ENCODE assay signal across 10 mouse cellular contexts in the genomic region with DNA sequence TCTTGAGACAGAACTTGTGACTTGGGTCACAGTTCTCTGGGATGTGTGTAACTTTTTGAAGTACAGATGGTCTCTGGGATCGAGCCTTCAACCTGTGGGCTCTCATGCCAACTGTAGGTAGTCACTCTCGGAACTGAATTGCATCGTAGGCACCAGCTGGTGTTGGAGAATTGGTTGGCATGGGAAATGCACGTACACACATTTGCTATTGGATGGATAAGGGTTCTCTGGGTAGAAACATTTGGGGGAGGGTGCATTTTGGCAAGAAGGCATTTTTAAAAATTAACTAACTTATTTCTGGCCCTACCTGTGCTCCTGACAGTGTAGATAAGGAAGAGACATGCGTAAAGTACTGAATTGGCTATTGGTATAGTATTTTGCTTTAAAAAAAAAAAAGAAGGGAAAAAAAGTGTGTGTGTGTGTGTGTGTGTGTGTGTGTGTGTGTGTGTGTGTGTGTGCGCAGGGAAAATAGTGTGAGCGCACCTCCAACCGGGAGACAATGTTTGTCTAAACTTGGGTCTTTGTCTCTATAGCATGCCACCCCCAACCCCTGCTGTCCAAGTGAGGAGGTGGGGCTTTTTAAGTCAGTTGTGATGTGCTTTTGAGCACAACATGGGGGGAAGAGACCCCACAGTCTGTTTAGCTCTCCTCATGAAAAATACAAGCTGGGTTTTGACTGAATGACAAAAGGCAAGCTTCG. TPM values are rescaled to one million over a fixed set of nuclear protein-coding genes. Genes with fewer than 3 reads are reported as not detected.
DNase-seq lines count a peak whose midpoint lies in the region; ATAC-seq and TF ChIP-seq lines count a peak whose summit lies in the region.
"Had no signal": no experiment of that assay in that cellular context is flagged by ENCODE, and none has a peak within 500 bp of the region (broad histone marks: within the 10 kb centered on the region; RNA-seq: fewer than 3 reads in every experiment).

No protein-coding gene starts in this region.

- H3K4me2 ChIP-seq in heart, embryonic 11.5 days, result peak overlapping the region; percentile 46
- H3K4me2 ChIP-seq in hindbrain, embryonic 12.5 days (replicated peaks), result peak overlapping the region; percentile 31
- H3K4me2 ChIP-seq in midbrain, embryonic 11.5 days, result peak overlapping the region; percentile 12; the same call in 1 of the 2 replicates

- 0 out of 2 replicates have a peak, but pooled peaks cover 5% of the 10 kb centered on the region for H3K4me1 ChIP-seq in heart, embryonic 11.5 days (ENCODE audit: control insufficient read depth, insufficient read depth, low read length)
- H3K4me1 ChIP-seq in ES-E14 (ENCODE audit: control insufficient read depth in 2 of 2, insufficient read depth in 2 of 2, low read length in 2 of 2, poor library complexity in 1 of 2), result peaks cover 8 to 43% of the 10 kb centered on the region in 2 experiments
- peaks cover 30% of the 10 kb centered on the region for H3K4me1 ChIP-seq in hindbrain, embryonic 12.5 days
- H3K4me1 ChIP-seq in midbrain, embryonic 11.5 days (ENCODE audit: control insufficient read depth, insufficient read depth, low read length), result peaks cover 21% of the 10 kb centered on the region

- peak overlapping the region; percentile 54; the same call in 1 of the 2 replicates for H3K27ac ChIP-seq in heart, embryonic 11.5 days (ENCODE audit: low read depth, low read length)
- H3K27ac ChIP-seq in ES-E14 (ENCODE audit: insufficient read depth, low read depth, low read length, poor library complexity, severe bottlenecking), result peak overlapping the region; percentile 90
- peak overlapping the region; percentile 73 for H3K27ac ChIP-seq in hindbrain, embryonic 12.5 days
- H3K27ac ChIP-seq in midbrain, embryonic 11.5 days (ENCODE audit: low read depth, low read length), result no peak overlapping the region; the same call in 1 of the 2 replicates

- no peak for DNase-seq in heart, adult 18-20 months
- DNase-seq in ES-E14 (ENCODE audit: low read depth, low spot score), result no peak
- peak; percentile 90 for DNase-seq in midbrain, embryonic 11.5 days (ENCODE audit: low spot score, missing footprints)
- no peak for DNase-seq in adrenal gland, postnatal 36 days
- no peak for DNase-seq in layer of hippocampus, postnatal 14 days (ENCODE audit: low spot score in 2 of 2)
- DNase-seq: kidney, postnatal 36 days had no signal

- no peaks in the 10 kb centered on the region for H3K36me3 ChIP-seq in heart, embryonic 11.5 days (ENCODE audit: control insufficient read depth, insufficient read depth, low read length)
- peaks cover 2% of the 10 kb centered on the region; the same call in 1 of the 2 replicates for H3K36me3 ChIP-seq in ES-E14 (ENCODE audit: control insufficient read depth, insufficient read depth, low read length, poor library complexity, severe bottlenecking)
- no peaks in the 10 kb centered on the region for H3K36me3 ChIP-seq in hindbrain, embryonic 12.5 days
- no peaks in the 10 kb centered on the region for H3K36me3 ChIP-seq in midbrain, embryonic 11.5 days (ENCODE audit: control insufficient read depth, insufficient read depth, low read length)

- no peak overlapping the region for H3K4me3 ChIP-seq in heart, embryonic 11.5 days (ENCODE audit: low read depth, low read length)
- no peak overlapping the region; a peak in 1 of 4 replicates for H3K4me3 ChIP-seq in ES-E14 (ENCODE audit: insufficient read depth in 1 of 2, low read depth in 1 of 2, low read length in 2 of 2, poor library complexity in 1 of 2, severe bottlenecking in 1 of 2)
- H3K4me3 ChIP-seq in hindbrain, embryonic 12.5 days, result no peak overlapping the region
- H3K4me3 ChIP-seq in midbrain, embryonic 11.5 days (ENCODE audit: low read depth, low read length), result no peak overlapping the region

- no peak for ATAC-seq in heart, embryonic 11.5 days (replicated peaks; ENCODE audit: insufficient number of reproducible peaks, low FRiP score, low TSS enrichment)
- ATAC-seq in hindbrain, embryonic 12.5 days (ENCODE audit: low FRiP score), result peak; percentile 76
- no peak for ATAC-seq in midbrain, embryonic 11.5 days (ENCODE audit: low FRiP score)
- ATAC-seq in inflammation-experienced regulatory T-cells, adult 6 months, result no peak

- no peaks in the 10 kb centered on the region for H3K9me3 ChIP-seq in heart, embryonic 11.5 days (replicated peaks; ENCODE audit: control insufficient read depth, low read length)
- H3K9me3 ChIP-seq in ES-E14 (ENCODE audit: control insufficient read depth, insufficient read depth, low read depth, low read length), result no peaks in the 10 kb centered on the region
- no peaks in the 10 kb centered on the region for H3K9me3 ChIP-seq in hindbrain, embryonic 12.5 days (replicated peaks)
- H3K9me3 ChIP-seq in midbrain, embryonic 11.5 days (ENCODE audit: control insufficient read depth, low read length), result no peaks in the 10 kb centered on the region
- H3K9me3 ChIP-seq: megakaryocyte, embryonic 14.5 days had no signal

- 67% methylated on average over 9 of the region's 9 CpGs for WGBS in heart, embryonic 11.5 days (ENCODE audit: insufficient replicate concordance)
- 55% methylated on average over 8 of the region's 9 CpGs for WGBS in hindbrain, embryonic 12.5 days
- 65% methylated on average over 9 of the region's 9 CpGs for WGBS in midbrain, embryonic 11.5 days

- no peaks in the 10 kb centered on the region for H3K27me3 ChIP-seq in heart, embryonic 11.5 days (ENCODE audit: control insufficient read depth, insufficient read depth, low read length)
- H3K27me3 ChIP-seq in hindbrain, embryonic 12.5 days, result no peaks in the 10 kb centered on the region
- H3K27me3 ChIP-seq in midbrain, embryonic 11.5 days (ENCODE audit: control insufficient read depth, insufficient read depth, low read length), result no peaks in the 10 kb centered on the region
- H3K27me3 ChIP-seq: megakaryocyte, embryonic 14.5 days had no signal

- H3K9ac ChIP-seq in heart, embryonic 11.5 days (ENCODE audit: low read depth, low read length), result no peak overlapping the region
- H3K9ac ChIP-seq in ES-E14 (ENCODE audit: insufficient read depth, low read depth, low read length, poor library complexity, severe bottlenecking), result no peak overlapping the region
- H3K9ac ChIP-seq in hindbrain, embryonic 12.5 days, result no peak overlapping the region
- peak overlapping the region; percentile 25; the same call in 1 of the 2 replicates for H3K9ac ChIP-seq in midbrain, embryonic 11.5 days (ENCODE audit: low read length)

- in situ Hi-C loops in ES-E14 (cut with MboI; ENCODE audit: low sequenced_read_pairs in 2 of 2, unreplicated experiment in 2 of 2), result no loop called here

TF ChIP-seq in ES-E14, 5 proteins besides CTCF, POLR2A, EP300 and RAD21:
- TF ChIP-seq HCFC1 (IDR thresholded peaks at IDR 0.05; ENCODE audit: borderline replicate concordance, insufficient read depth, low read length) (no peak), CHD2 (IDR thresholded peaks at IDR 0.05; ENCODE audit: low read depth, low read length) (no peak), ZNF384 (IDR thresholded peaks at IDR 0.05; ENCODE audit: low read depth, low read length) (no peak; the same call in 1 of the 2 replicates), ZC3H11A (IDR thresholded peaks at IDR 0.05; ENCODE audit: borderline replicate concordance, low read depth, low read length) (no peak), MAFK (IDR thresholded peaks at IDR 0.05; ENCODE audit: insufficient read depth, low read depth, low read length) (no peak)

RNA-seq across cellular contexts. Expression of a gene that starts 26.0 kb away (rescaled TPM):
- 44.7 and 46.7 TPM in 2 replicates for polyA plus RNA-seq in heart, embryonic 11.5 days (2014; fragmentation: Nextera tagmentation; extraction: Ambion mirVana)
- total RNA-seq in heart, adult 18-20 months (2021), result 10 to 100 TPM; 34.0 to 51.4 TPM
- 32.4 and 41.6 TPM in 2 replicates for total RNA-seq in ES-E14 (2012; rRNA removed)
- polyA plus RNA-seq in hindbrain, embryonic 12.5 days (2016; fragmentation: Nextera tagmentation; extraction: Ambion mirVana), result 83.7 and 88.1 TPM in 2 replicates
- polyA plus RNA-seq in midbrain, embryonic 11.5 days (2014; fragmentation: Nextera tagmentation; extraction: Ambion mirVana), result 35.8 and 38.1 TPM in 2 replicates
- polyA plus RNA-seq in inflammation-experienced regulatory T-cells, adult 6 months (2017; shearing (Covaris generic)), result 100 to 1,000 TPM in 2 of 3 experiments, 10 to 100 TPM in 1; 77.2 to 213 (median 144) TPM
- total RNA-seq in adrenal gland, postnatal 36 days (2021), result 10 to 100 TPM; 68.7 to 93.5 TPM
- 100 to 1,000 TPM; 233 to 237 TPM for total RNA-seq in layer of hippocampus, postnatal 14 days (2021)

RNA-seq across cellular contexts. Expression of a gene that starts 36.9 kb away (rescaled TPM):
- not detected in 2 replicates for polyA plus RNA-seq in heart, embryonic 11.5 days (2014; fragmentation: Nextera tagmentation; extraction: Ambion mirVana)
- 1 to 10 TPM in 1 of 2 experiments, not detected in 1; 1.0 TPM for total RNA-seq in heart, adult 18-20 months (2021)
- total RNA-seq in ES-E14 (2012; rRNA removed), result 0.32 and 0.49 TPM in 2 replicates
- 0.96 and 1.5 TPM in 2 replicates for polyA plus RNA-seq in hindbrain, embryonic 12.5 days (2016; fragmentation: Nextera tagmentation; extraction: Ambion mirVana)
- polyA plus RNA-seq in midbrain, embryonic 11.5 days (2014; fragmentation: Nextera tagmentation; extraction: Ambion mirVana), result not detected in 2 replicates
- polyA plus RNA-seq in inflammation-experienced regulatory T-cells, adult 6 months (2017; shearing (Covaris generic)), result not detected
- not detected for total RNA-seq in adrenal gland, postnatal 36 days (2021)
- total RNA-seq in layer of hippocampus, postnatal 14 days (2021), result 1 to 10 TPM; 2.3 to 5.2 TPM
